Mouse (Mus musculus): Measurements from ENCODE around the gene Gab2. TPM values are rescaled to one million over a fixed set of nuclear protein-coding genes. Genes with fewer than 3 reads are reported as not detected.

The Gab2 gene
- polyA plus RNA-seq, 1 experiment from 2014 or later: 3.4 TPM

GRCm38 (mm10) chr7:97071512-97071911 is 9.9 kb upstream of the Gab2 start:
- Histone ChIP-seq H3K36me3 (ENCODE audit: control insufficient read depth, insufficient read depth, low read length) (no peaks in the 10 kb centered on the region), H3K27me3 (ENCODE audit: control insufficient read depth, insufficient read depth, low read length) (no peaks in the 10 kb centered on the region), H3K9me3 (ENCODE audit: control insufficient read depth, low read length) (no peaks in the 10 kb centered on the region), H3K4me3 (ENCODE audit: low read depth, low read length) (no peak overlapping the region), H3K4me2 (replicated peaks; ENCODE audit: low read depth) (no peak overlapping the region), H3K9ac (ENCODE audit: low read length) (no peak overlapping the region), H3K4me1 (replicated peaks; ENCODE audit: control insufficient read depth, insufficient read depth) (no peaks in the 10 kb centered on the region), H3K27ac (replicated peaks) (no peak overlapping the region)
- ATAC-seq (ENCODE audit: low FRiP score, low TSS enrichment): no peak
- no peak for DNase-seq (ENCODE audit: low spot score)
- TF ChIP-seq CTCF (IDR thresholded peaks at IDR 0.05; ENCODE audit: low read depth) (no peak), EP300 (optimal IDR thresholded peaks at IDR 0.05) (no peak)
- 78% methylated on average over 3 of the region's 3 CpGs for whole genome bisulfite sequencing

- 70% methylated on average over 5 of the region's 5 CpGs for WGBS
- TF ChIP-seq CTCF (IDR thresholded peaks at IDR 0.05; ENCODE audit: low read depth) (no peak), EP300 (optimal IDR thresholded peaks at IDR 0.05) (no peak)
- Histone ChIP-seq H3K9ac (ENCODE audit: low read length) (no peak overlapping the region), H3K4me2 (replicated peaks; ENCODE audit: low read depth) (no peak overlapping the region), H3K27me3 (ENCODE audit: control insufficient read depth, insufficient read depth, low read length) (no peaks in the 10 kb centered on the region), H3K9me3 (ENCODE audit: control insufficient read depth, low read length) (no peaks in the 10 kb centered on the region), H3K4me3 (ENCODE audit: low read depth, low read length) (no peak overlapping the region), H3K27ac (replicated peaks) (no peak overlapping the region), H3K4me1 (replicated peaks; ENCODE audit: control insufficient read depth, insufficient read depth) (no peaks in the 10 kb centered on the region), H3K36me3 (ENCODE audit: control insufficient read depth, insufficient read depth, low read length) (no peaks in the 10 kb centered on the region)
- ATAC-seq (ENCODE audit: low FRiP score, low TSS enrichment) (no peak), DNase-seq (ENCODE audit: low spot score) (no peak)
Observed at GRCm38 (mm10) chr7:97072061-97072460, 9.3 kb upstream of the Gab2 start.

GRCm38 (mm10) chr7:97074974-97075373 is 6.4 kb upstream of the Gab2 start:
- TF ChIP-seq CTCF (IDR thresholded peaks at IDR 0.05; ENCODE audit: low read depth): no peak
- no peak for TF ChIP-seq EP300 (optimal IDR thresholded peaks at IDR 0.05)
- Histone ChIP-seq H3K9ac (ENCODE audit: low read length) (no peak overlapping the region), H3K4me3 (ENCODE audit: low read depth, low read length) (no peak overlapping the region), H3K4me1 (replicated peaks; ENCODE audit: control insufficient read depth, insufficient read depth) (no peaks in the 10 kb centered on the region), H3K36me3 (ENCODE audit: control insufficient read depth, insufficient read depth, low read length) (no peaks in the 10 kb centered on the region), H3K27me3 (ENCODE audit: control insufficient read depth, insufficient read depth, low read length) (no peaks in the 10 kb centered on the region), H3K27ac (replicated peaks) (no peak overlapping the region), H3K9me3 (ENCODE audit: control insufficient read depth, low read length) (no peaks in the 10 kb centered on the region), H3K4me2 (replicated peaks; ENCODE audit: low read depth) (no peak overlapping the region)
- ATAC-seq (ENCODE audit: low FRiP score, low TSS enrichment) (no peak; the same call in 1 of the 2 replicates), DNase-seq (ENCODE audit: low spot score) (no peak)
- WGBS: 34% methylated on average over 1 of the region's 1 CpGs

GRCm38 (mm10) chr7:97076977-97077376 is 4.4 kb upstream of the Gab2 start:
- Histone ChIP-seq H3K27me3 (ENCODE audit: control insufficient read depth, insufficient read depth, low read length) (no peaks in the 10 kb centered on the region), H3K36me3 (ENCODE audit: control insufficient read depth, insufficient read depth, low read length) (no peaks in the 10 kb centered on the region), H3K27ac (replicated peaks) (no peak overlapping the region; the same call in 1 of the 2 replicates), H3K4me2 (replicated peaks; ENCODE audit: low read depth) (no peak overlapping the region), H3K9me3 (ENCODE audit: control insufficient read depth, low read length) (no peaks in the 10 kb centered on the region), H3K9ac (ENCODE audit: low read length) (no peak overlapping the region), H3K4me3 (ENCODE audit: low read depth, low read length) (no peak overlapping the region), H3K4me1 (replicated peaks; ENCODE audit: control insufficient read depth, insufficient read depth) (no peaks in the 10 kb centered on the region)
- TF ChIP-seq EP300 (optimal IDR thresholded peaks at IDR 0.05) (no peak), CTCF (IDR thresholded peaks at IDR 0.05; ENCODE audit: low read depth) (no peak)
- DNase-seq (ENCODE audit: low spot score) (no peak), ATAC-seq (ENCODE audit: low FRiP score, low TSS enrichment) (no peak)

- Histone ChIP-seq H3K4me1 (replicated peaks; ENCODE audit: control insufficient read depth, insufficient read depth) (no peaks in the 10 kb centered on the region; the same call in 1 of the 2 replicates), H3K27ac (replicated peaks) (no peak overlapping the region), H3K36me3 (ENCODE audit: control insufficient read depth, insufficient read depth, low read length) (no peaks in the 10 kb centered on the region), H3K9me3 (ENCODE audit: control insufficient read depth, low read length) (no peaks in the 10 kb centered on the region), H3K4me3 (ENCODE audit: low read depth, low read length) (no peak overlapping the region), H3K4me2 (replicated peaks; ENCODE audit: low read depth) (no peak overlapping the region), H3K9ac (ENCODE audit: low read length) (no peak overlapping the region), H3K27me3 (ENCODE audit: control insufficient read depth, insufficient read depth, low read length) (no peaks in the 10 kb centered on the region)
- no peak for TF ChIP-seq EP300 (optimal IDR thresholded peaks at IDR 0.05)
- TF ChIP-seq CTCF (IDR thresholded peaks at IDR 0.05; ENCODE audit: low read depth): no peak
- DNase-seq (ENCODE audit: low spot score): no peak
- no peak for ATAC-seq (ENCODE audit: low FRiP score, low TSS enrichment)
- 44% methylated on average over 4 of the region's 4 CpGs for WGBS
Observed at GRCm38 (mm10) chr7:97078685-97079084, 2.7 kb upstream of the Gab2 start.

- H3K4me3 ChIP-seq (ENCODE audit: low read depth, low read length): no peak overlapping the region
- no peak for ATAC-seq (ENCODE audit: low FRiP score, low TSS enrichment)
- WGBS: 18% methylated on average over 6 of the region's 6 CpGs
- no peaks in the 10 kb centered on the region for H3K9me3 ChIP-seq (ENCODE audit: control insufficient read depth, low read length)
- no peak for DNase-seq (ENCODE audit: low spot score)
- no peaks in the 10 kb centered on the region; the same call in 1 of the 2 replicates for H3K4me1 ChIP-seq (replicated peaks; ENCODE audit: control insufficient read depth, insufficient read depth)
- no peak overlapping the region for H3K9ac ChIP-seq (ENCODE audit: low read length)
- no peaks in the 10 kb centered on the region for H3K27me3 ChIP-seq (ENCODE audit: control insufficient read depth, insufficient read depth, low read length)
- H3K4me2 ChIP-seq (replicated peaks; ENCODE audit: low read depth): no peak overlapping the region
- no peaks in the 10 kb centered on the region for H3K36me3 ChIP-seq (ENCODE audit: control insufficient read depth, insufficient read depth, low read length)
- H3K27ac ChIP-seq (replicated peaks): no peak overlapping the region
- TF ChIP-seq EP300 (optimal IDR thresholded peaks at IDR 0.05) (no peak), CTCF (IDR thresholded peaks at IDR 0.05; ENCODE audit: low read depth) (peak; percentile 72)
Observed at GRCm38 (mm10) chr7:97079145-97079544, 2.2 kb upstream of the Gab2 start.
